Mouse (Mus musculus) heart, postnatal 0 days (tissue): ENCODE measurements around the gene Cacna1c. TPM values are rescaled to one million over a fixed set of nuclear protein-coding genes. Genes with fewer than 3 reads are reported as not detected.

Experiments
- ATAC-seq: fragments of 200-750 bp; cut with Nextera tagmentation; 2 replicates; pipeline ENCODE4 v1.8.0; 2017; ENCODE audit warnings: low read depth, moderate number of reproducible peaks, moderate library complexity; ENCODE audit not compliant: insufficient read depth
- DNase-seq: peaks from one replicate; pipeline ENCODE4 v3.0.0-alpha.2; 2016; ENCODE audit warnings: low spot score
- H3K27ac ChIP-seq: fragments of 300-500 bp; sonication (generic); 2 replicates; pipeline ENCODE4 v1.5.1; 2014; ENCODE audit warnings: low read depth, mild to moderate bottlenecking
- H3K27me3 ChIP-seq: fragments of 300-500 bp; sonication (generic); 2 replicates; pipeline ENCODE4 v1.6.1; 2014; ENCODE audit warnings: low read length, mixed read lengths; ENCODE audit not compliant: control insufficient read depth, insufficient read depth
- H3K36me3 ChIP-seq: fragments of 300-500 bp; sonication (generic); replicated peaks from 2 replicates; pipeline ENCODE4 v1.6.1; 2014; ENCODE audit warnings: low read length, mixed read lengths; ENCODE audit not compliant: control insufficient read depth, insufficient read depth
- H3K4me1 ChIP-seq: fragments of 300-500 bp; sonication (generic); 2 replicates; pipeline ENCODE4 v1.6.1; 2014; ENCODE audit warnings: antibody characterized with exemption; ENCODE audit not compliant: control insufficient read depth, insufficient read depth
- H3K4me2 ChIP-seq: fragments of 300-500 bp; sonication (generic); 2 replicates; pipeline ENCODE4 v1.6.1; 2014; ENCODE audit warnings: low read depth, mild to moderate bottlenecking, low read length, moderate library complexity
- H3K4me3 ChIP-seq: fragments of 300-500 bp; sonication (generic); 2 replicates; pipeline ENCODE4 v1.5.1; 2014; ENCODE audit warnings: low read depth, low read length
- H3K9ac ChIP-seq: fragments of 300-500 bp; sonication (generic); replicated peaks from 2 replicates; pipeline ENCODE4 v1.6.1; 2014; ENCODE audit warnings: low read depth, low read length, mixed read lengths
- H3K9me3 ChIP-seq: fragments of 300-500 bp; sonication (generic); replicated peaks from 2 replicates; pipeline ENCODE4 v1.6.1; 2016; ENCODE audit warnings: low read length; ENCODE audit not compliant: control insufficient read depth
- CTCF ChIP-seq: IDR thresholded peaks from 2 replicates; pipeline ENCODE4 v1.5.1; 2016; ENCODE audit warnings: antibody characterized with exemption, control low read depth, low read depth
- EP300 ChIP-seq: IDR thresholded peaks from 2 replicates; pipeline ENCODE4 v1.6.1; 2016; ENCODE audit warnings: antibody characterized with exemption, low read depth
- WGBS: fragments of 180-500 bp; shearing (Covaris S2); extraction: QIAGEN DNeasy Blood & Tissue Kit; methylation state at CpG from one replicate; pipeline ENCODE4 v1.1.7; 2014; 5-methylcytosine and 5-hydroxymethylcytosine counted together
- polyA plus RNA-seq: library from polyadenylated mRNA; unstranded; fragments of >200 nt; fragmentation: Nextera tagmentation; extraction: Ambion mirVana; gene quantifications from 2 replicates; pipeline ENCODE4 v1.2.1, GENCODE M21; 2015
- total RNA-seq: library from RNA; depleted of rRNA; stranded (reverse); fragments of >200 nt; gene quantifications from 2 replicates; pipeline ENCODE4 v1.2.3, GENCODE M21; 2014; ENCODE audit warnings: low replicate concordance

Gene Cacna1c
- total and polyA plus RNA-seq, 2 experiments from 2014 or later: 51.3 to 159 TPM

GRCm38 (mm10) chr6:119137768-119138167, 58.5 kb downstream of the Cacna1c start:
- Histone ChIP-seq H3K27me3 (no peaks in the 10 kb centered on the region), H3K27ac (peak overlapping the region; percentile 27), H3K9me3 (no peaks in the 10 kb centered on the region), H3K36me3 (no peaks in the 10 kb centered on the region; the same call in 1 of the 2 replicates), H3K4me1 (peaks cover 33% of the 10 kb centered on the region), H3K4me2 (no peak overlapping the region), H3K9ac (no peak overlapping the region), H3K4me3 (no peak overlapping the region)
- ATAC-seq (no peak), DNase-seq (no peak)
- 60% methylated on average over 10 of the region's 10 CpGs for WGBS
- no peak for TF ChIP-seq CTCF
- no peak for TF ChIP-seq EP300

- WGBS: 85% methylated on average over 4 of the region's 4 CpGs
- Histone ChIP-seq H3K9me3 (no peaks in the 10 kb centered on the region), H3K4me2 (no peak overlapping the region), H3K27me3 (no peaks in the 10 kb centered on the region), H3K4me3 (no peak overlapping the region), H3K27ac (peak overlapping the region; percentile 71), H3K4me1 (peaks cover 47% of the 10 kb centered on the region), H3K9ac (no peak overlapping the region), H3K36me3 (no peaks in the 10 kb centered on the region)
- TF ChIP-seq CTCF (no peak), EP300 (no peak)
- ATAC-seq (no peak), DNase-seq (no peak)
Observed at GRCm38 (mm10) chr6:119132863-119133262, 63.4 kb downstream of the Cacna1c start.

GRCm38 (mm10) chr6:119132111-119132735, 64.0 kb downstream of the Cacna1c start:
- 35% methylated on average over 8 of the region's 8 CpGs for WGBS
- Histone ChIP-seq H3K27me3 (no peaks in the 10 kb centered on the region), H3K9ac (no peak overlapping the region), H3K9me3 (no peaks in the 10 kb centered on the region), H3K4me3 (no peak overlapping the region), H3K36me3 (no peaks in the 10 kb centered on the region), H3K4me2 (no peak overlapping the region), H3K4me1 (peaks cover 47% of the 10 kb centered on the region), H3K27ac (peak overlapping the region; percentile 71)
- 0 out of 2 replicates have a peak, but pooled peaks have one; percentile 11 for ATAC-seq
- no peak for TF ChIP-seq CTCF
- no peak for TF ChIP-seq EP300
- DNase-seq: peak; percentile 31

- Histone ChIP-seq H3K4me2 (no peak overlapping the region), H3K27me3 (no peaks in the 10 kb centered on the region), H3K36me3 (peaks cover 6% of the 10 kb centered on the region; the same call in 1 of the 2 replicates), H3K9me3 (no peaks in the 10 kb centered on the region), H3K27ac (no peak overlapping the region), H3K4me1 (peaks cover 47% of the 10 kb centered on the region), H3K9ac (no peak overlapping the region), H3K4me3 (no peak overlapping the region)
- DNase-seq: no peak
- TF ChIP-seq EP300: no peak
- TF ChIP-seq CTCF: peak; percentile 64
- WGBS: 58% methylated on average over 5 of the region's 5 CpGs
- ATAC-seq: peak; percentile 59; the same call in 1 of the 2 replicates
Observed at GRCm38 (mm10) chr6:119129664-119130063, 66.6 kb downstream of the Cacna1c start.

- H3K36me3 ChIP-seq: peaks cover 6% of the 10 kb centered on the region; the same call in 1 of the 2 replicates
- no peaks in the 10 kb centered on the region for H3K27me3 ChIP-seq
- H3K27ac ChIP-seq: no peak overlapping the region
- no peaks in the 10 kb centered on the region for H3K9me3 ChIP-seq
- TF ChIP-seq EP300: no peak
- TF ChIP-seq CTCF: no peak
- DNase-seq (no peak), ATAC-seq (no peak)
- no peak overlapping the region for H3K4me2 ChIP-seq
- 78% methylated on average over 8 of the region's 8 CpGs for WGBS
- no peak overlapping the region for H3K9ac ChIP-seq
- H3K4me3 ChIP-seq: no peak overlapping the region
- H3K4me1 ChIP-seq: peaks cover 43% of the 10 kb centered on the region
Observed at GRCm38 (mm10) chr6:119128521-119128920, 67.7 kb downstream of the Cacna1c start.

- H3K4me2 ChIP-seq: no peak overlapping the region
- no peaks in the 10 kb centered on the region for H3K9me3 ChIP-seq
- no peak overlapping the region for H3K9ac ChIP-seq
- H3K4me1 ChIP-seq: peaks cover 39% of the 10 kb centered on the region
- no peak overlapping the region for H3K27ac ChIP-seq
- H3K27me3 ChIP-seq: no peaks in the 10 kb centered on the region
- TF ChIP-seq CTCF (no peak), EP300 (no peak)
- DNase-seq: no peak
- WGBS: 30% methylated on average over 1 of the region's 1 CpGs
- ATAC-seq: no peak
- H3K4me3 ChIP-seq: no peak overlapping the region
- H3K36me3 ChIP-seq: peaks cover 6% of the 10 kb centered on the region; the same call in 1 of the 2 replicates
Observed at GRCm38 (mm10) chr6:119128076-119128475, 68.1 kb downstream of the Cacna1c start.
